Comparison of ENCODE assay signal across 7 mouse cellular contexts in the genomic region with DNA sequence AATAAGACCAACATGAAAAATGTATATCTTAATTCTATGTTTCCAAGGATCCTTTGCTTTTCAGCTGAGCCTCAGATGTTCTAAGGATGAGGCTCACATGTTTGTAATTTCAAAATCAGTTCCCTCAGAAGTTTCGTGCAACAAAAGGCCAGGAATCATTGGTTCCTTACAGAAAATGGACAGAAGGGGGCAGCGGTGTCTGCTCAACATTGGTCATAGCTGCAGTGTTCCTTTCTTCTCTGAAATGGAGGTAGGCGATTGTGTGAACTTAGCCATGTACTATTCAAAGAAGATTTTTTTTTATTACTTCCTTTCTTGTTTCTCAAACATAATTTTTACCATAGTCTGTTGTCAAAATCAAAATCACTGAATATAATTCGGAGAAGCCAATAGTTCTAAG.
A peak's percentile ranks its signal among the peaks of the same experiment; 100 is the strongest.
DNase-seq lines count a peak whose midpoint lies in the region; ATAC-seq and TF ChIP-seq lines count a peak whose summit lies in the region.

No protein-coding gene starts in this region.

- no peak for TF ChIP-seq EP300 in CH12.LX (IDR thresholded peaks at IDR 0.05; ENCODE audit: low read length)

- H3K27me3 ChIP-seq in CH12.LX (replicated peaks) = no peaks in the 10 kb centered on the region

- peak; percentile 14 to 44 for DNase-seq in left cerebral cortex, adult 2 months (ENCODE audit: extremely low spot score in 1 of 2, low spot score in 2 of 2)
- no peak for DNase-seq in left cerebral cortex, adult 11 months (ENCODE audit: low spot score)
- peak; percentile 56 for DNase-seq in CH12.LX (ENCODE audit: extremely low read depth)
- DNase-seq in frontal cortex, postnatal 36 days (ENCODE audit: low spot score in 2 of 2) = peak; percentile 31 to 53
- DNase-seq in layer of hippocampus, adult 9-10 months (ENCODE audit: low spot score) = peak; percentile 22
- peak; percentile 46 for DNase-seq in retina, postnatal 1 day

- in situ Hi-C loops in CH12.LX (cut with MboI; ENCODE audit: low pct_ligation_motif_present, low pct_unique_long_range_greater_than_20kb, low sequenced_read_pairs) = no loop called here

- no peak for TF ChIP-seq POLR2A in CH12.LX (IDR thresholded peaks at IDR 0.05; ENCODE audit: low read depth, low read length)

- H3K4me1 ChIP-seq in CH12.LX (ENCODE audit: control insufficient read depth in 1 of 2, insufficient read depth in 2 of 2) = peaks cover 3 to 6% of the 10 kb centered on the region in 2 experiments; a peak in 2 of 4 replicates

- no peaks in the 10 kb centered on the region for H3K79me2 ChIP-seq in CH12.LX (replicated peaks; ENCODE audit: control insufficient read depth, extremely low read depth, insufficient read depth, poor library complexity, severe bottlenecking)

- intact Hi-C loops in left cerebral cortex, adult 2 months (cut with DNase I) = loop anchor here (2.0 to 10.0 kb wide), 3 partner anchors 1418 to 1758 kb away; no protein-coding TSS in a partner anchor

- no peaks in the 10 kb centered on the region for H3K9me3 ChIP-seq in CH12.LX (replicated peaks; ENCODE audit: low read length)

- ATAC-seq in activated CD4-positive, CD25-positive, alpha-beta regulatory T cell, adult 4 months = peak; percentile 63

- no peak overlapping the region for H3K4me3 ChIP-seq in left cerebral cortex, adult 2 months
- no peak overlapping the region for H3K4me3 ChIP-seq in CH12.LX (replicated peaks in 1 of 3; ENCODE audit: low read depth in 2 of 3, low read length in 2 of 3, poor library complexity in 1 of 3)

- TF ChIP-seq RAD21 in CH12.LX (IDR thresholded peaks at IDR 0.05; ENCODE audit: low read depth, low read length) = peak; percentile 81

- H3K27ac ChIP-seq in left cerebral cortex, adult 2 months = no peak overlapping the region
- H3K27ac ChIP-seq in CH12.LX (ENCODE audit: insufficient read depth, low read depth) = no peak overlapping the region

- dilution Hi-C loops in CH12.LX (cut with MboI; ENCODE audit: extremely low pct_ligation_motif_present, extremely low pct_unique_long_range_greater_than_20kb, low sequenced_read_pairs) = no loop called here

- no peak overlapping the region for H3K9ac ChIP-seq in CH12.LX (ENCODE audit: insufficient read depth, low read depth)

- no peaks in the 10 kb centered on the region for H3K36me3 ChIP-seq in CH12.LX (replicated peaks in 1 of 2; ENCODE audit: control insufficient read depth in 1 of 2, insufficient read depth in 1 of 2, low read length in 1 of 2)

- H3K4me2 ChIP-seq in CH12.LX (ENCODE audit: insufficient read depth, low read depth, poor library complexity, severe bottlenecking) = no peak overlapping the region

- peak; percentile 64 for TF ChIP-seq CTCF in left cerebral cortex, adult 2 months (IDR thresholded peaks at IDR 0.05)
- TF ChIP-seq CTCF in CH12.LX (conservative IDR thresholded peaks at IDR 0.05 in 1 of 2, IDR thresholded peaks at IDR 0.05 in 1 of 2; ENCODE audit: low read depth in 2 of 2, low read length in 2 of 2) = peak; percentile 33 to 77; a peak in 3 of 4 replicates

TF ChIP-seq in CH12.LX, 34 proteins besides CTCF, POLR2A, EP300 and RAD21:
- no peak for TF ChIP-seq BHLHE40 (IDR thresholded peaks at IDR 0.05; ENCODE audit: low read depth, low read length)
- TF ChIP-seq USF2 (conservative IDR thresholded peaks at IDR 0.05; ENCODE audit: low read depth, low read length) = no peak
- TF ChIP-seq MYC (IDR thresholded peaks at IDR 0.05; ENCODE audit: low read depth, low read length) = no peak
- no peak for TF ChIP-seq ZMIZ1 (IDR thresholded peaks at IDR 0.05; ENCODE audit: low read depth, low read length)
- 0 out of 2 replicates have a peak, but pooled peaks have one; percentile 9 for TF ChIP-seq ZC3H11A (IDR thresholded peaks at IDR 0.05; ENCODE audit: low read depth, low read length)
- peak; percentile 71 for TF ChIP-seq SMC3 (IDR thresholded peaks at IDR 0.05; ENCODE audit: low read depth, low read length)
- no peak for TF ChIP-seq HCFC1 (IDR thresholded peaks at IDR 0.05; ENCODE audit: low read depth, low read length)
- TF ChIP-seq UBTF (IDR thresholded peaks at IDR 0.05; ENCODE audit: low read depth, low read length) = no peak
- TF ChIP-seq SIN3A (IDR thresholded peaks at IDR 0.05; ENCODE audit: low read length) = no peak
- no peak for TF ChIP-seq RCOR1 (conservative IDR thresholded peaks at IDR 0.05; ENCODE audit: low read depth, low read length)
- no peak for TF ChIP-seq MAFK (IDR thresholded peaks at IDR 0.05; ENCODE audit: insufficient replicate concordance, low read length)
- no peak for TF ChIP-seq POLR2AphosphoS2 (IDR thresholded peaks at IDR 0.05; ENCODE audit: low read depth, low read length)
- no peak for TF ChIP-seq ZKSCAN1 (IDR thresholded peaks at IDR 0.05; ENCODE audit: borderline replicate concordance, low read depth, low read length)
- TF ChIP-seq MXI1 (IDR thresholded peaks at IDR 0.05; ENCODE audit: low read depth, low read length) = no peak
